Mouse (Mus musculus) forebrain, embryonic 15.5 days (tissue): ENCODE results near the gene Gm10803. TPM values are rescaled to one million over a fixed set of nuclear protein-coding genes. Genes with fewer than 3 reads are reported as not detected.
"Not testable (repeated sequence)": the region's sequence is repeated elsewhere in the genome, so short reads cannot be mapped to it uniquely, and the experiment has no call there.

ENCODE experiments used
- ATAC-seq: fragments of 200-750 bp; cut with Nextera tagmentation; replicated peaks from 2 replicates; pipeline ENCODE4 v1.8.0; 2017; ENCODE audit warnings: mild to moderate bottlenecking, moderate TSS enrichment, moderate library complexity
- H3K27ac ChIP-seq: fragments of 300-500 bp; sonication (generic); replicated peaks from 2 replicates; pipeline ENCODE4 v1.5.1; 2015; ENCODE audit warnings: mild to moderate bottlenecking, inconsistent platforms
- H3K27me3 ChIP-seq: fragments of 300-500 bp; sonication (generic); 2 replicates; pipeline ENCODE4 v1.6.1; 2015; ENCODE audit warnings: inconsistent platforms
- H3K36me3 ChIP-seq: fragments of 300-500 bp; sonication (generic); 2 replicates; pipeline ENCODE4 v1.6.1; 2015; ENCODE audit warnings: mild to moderate bottlenecking, inconsistent platforms
- H3K4me1 ChIP-seq: fragments of 300-500 bp; sonication (generic); 2 replicates; pipeline ENCODE4 v1.6.1; 2015; ENCODE audit warnings: inconsistent platforms
- H3K4me2 ChIP-seq: fragments of 300-500 bp; sonication (generic); replicated peaks from 2 replicates; pipeline ENCODE4 v1.6.1; 2015; ENCODE audit warnings: mild to moderate bottlenecking, inconsistent platforms
- H3K4me3 ChIP-seq: fragments of 300-500 bp; sonication (generic); 2 replicates; pipeline ENCODE4 v1.5.1; 2015; ENCODE audit warnings: mild to moderate bottlenecking, inconsistent platforms
- H3K9ac ChIP-seq: fragments of 300-500 bp; sonication (generic); replicated peaks from 2 replicates; pipeline ENCODE4 v1.6.1; 2015; ENCODE audit warnings: mild to moderate bottlenecking, inconsistent platforms
- H3K9me3 ChIP-seq: fragments of 300-500 bp; sonication (generic); 2 replicates; pipeline ENCODE4 v1.6.1; 2016; ENCODE audit warnings: inconsistent platforms
- WGBS: fragments of 180-500 bp; shearing (Covaris S2); methylation state at CpG from one replicate; pipeline ENCODE4 v1.1.7; 2015; ENCODE audit warnings: mixed read lengths; 5-methylcytosine and 5-hydroxymethylcytosine counted together
- polyA plus RNA-seq: library from polyadenylated mRNA; unstranded; fragments of >200 nt; fragmentation: Nextera tagmentation; extraction: Ambion mirVana; gene quantifications from 2 replicates; pipeline ENCODE4 v1.2.1, GENCODE M21; 2015

The Gm10803 gene
- polyA plus RNA-seq, result not detected in 2 replicates

DNA sequence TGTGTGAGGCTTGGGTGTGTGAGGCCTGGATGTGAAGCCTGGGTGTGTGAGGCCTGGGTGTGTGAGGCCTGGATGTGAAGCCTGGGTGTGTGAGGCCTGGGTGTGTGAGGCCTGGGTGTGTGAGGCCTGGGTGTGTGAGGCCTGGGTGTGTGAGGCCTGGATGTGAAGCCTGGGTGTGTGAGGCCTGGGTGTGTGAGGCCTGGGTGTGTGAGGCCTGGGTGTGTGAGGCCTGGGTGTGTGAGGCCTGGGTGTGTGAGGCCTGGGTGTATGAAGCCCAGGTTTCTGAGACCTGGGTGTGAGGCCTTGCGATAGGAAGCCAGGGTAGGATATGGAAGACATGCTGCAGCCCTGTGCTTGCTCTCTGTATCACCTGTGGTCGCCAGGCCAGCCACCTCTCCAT, at the start of gene Gm10803:
Gm10803 (plus strand) TSS at position 301 of the 400 bp plus-strand sequence.
- H3K9ac ChIP-seq, H3K9me3 ChIP-seq, H3K27me3 ChIP-seq, H3K4me1 ChIP-seq, H3K4me3 ChIP-seq, H3K36me3 ChIP-seq, H3K4me2 ChIP-seq, ATAC-seq, H3K27ac ChIP-seq: not testable (repeated sequence)
- WGBS, result 93% methylated on average over 2 of the region's 2 CpGs

DNA sequence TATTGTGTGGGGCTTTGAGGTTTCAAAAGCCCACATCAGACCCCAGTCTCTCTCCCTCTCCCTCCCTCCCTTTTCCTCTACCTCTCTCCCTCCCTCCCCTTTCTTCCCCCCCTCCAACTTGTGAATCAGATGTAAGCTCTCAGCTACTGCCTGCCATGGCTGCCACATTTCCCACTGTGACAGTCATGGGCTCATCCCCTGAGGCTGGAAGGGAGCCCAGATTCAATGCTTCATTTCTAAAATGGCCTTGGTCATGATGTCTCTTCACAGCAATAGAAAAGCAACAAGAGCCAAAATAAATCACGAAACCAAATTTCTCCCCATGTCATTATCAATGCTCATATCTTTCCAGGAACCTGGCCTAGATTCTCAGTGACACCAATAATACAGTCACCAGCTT, 49.5 kb upstream of the Gm10803 start:
- no peak overlapping the region for H3K27ac ChIP-seq

DNA sequence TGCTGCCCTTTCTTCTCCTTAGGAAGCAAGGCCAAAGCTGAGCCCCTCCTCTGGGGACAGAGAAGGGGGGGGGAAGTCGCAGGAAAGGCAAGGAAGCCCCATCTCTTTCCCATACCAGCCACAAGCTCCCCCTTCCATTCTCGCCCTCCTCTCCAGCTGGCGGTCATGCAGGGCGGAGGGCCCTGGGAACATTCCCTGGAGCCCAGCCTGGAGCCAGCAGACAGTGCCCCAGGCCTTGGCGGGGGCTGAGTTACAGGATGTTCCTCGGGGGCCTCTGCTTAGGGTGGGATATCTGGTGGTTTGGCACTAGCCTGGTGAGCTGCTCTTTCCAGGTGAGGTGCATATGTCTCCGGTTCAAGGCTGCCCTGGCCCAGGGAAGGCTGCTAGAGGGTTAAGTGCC, 48.2 kb upstream of the Gm10803 start:
- H3K9me3 ChIP-seq, result no peaks in the 10 kb centered on the region
- no peaks in the 10 kb centered on the region for H3K27me3 ChIP-seq
- H3K4me1 ChIP-seq, result no peaks in the 10 kb centered on the region; the same call in 1 of the 2 replicates
- no peaks in the 10 kb centered on the region for H3K36me3 ChIP-seq
- no peak for ATAC-seq
- H3K27ac ChIP-seq, result no peak overlapping the region
- H3K4me3 ChIP-seq, result no peak overlapping the region
- H3K4me2 ChIP-seq, result no peak overlapping the region
- WGBS, result 64% methylated on average over 7 of the region's 7 CpGs
- H3K9ac ChIP-seq, result no peak overlapping the region

More for the DNA sequence above, 49.5 kb upstream of the Gm10803 start:
- Histone ChIP-seq H3K36me3 (no peaks in the 10 kb centered on the region), H3K9me3 (no peaks in the 10 kb centered on the region), H3K4me1 (no peaks in the 10 kb centered on the region; the same call in 1 of the 2 replicates), H3K27me3 (no peaks in the 10 kb centered on the region), H3K4me3 (no peak overlapping the region), H3K9ac (no peak overlapping the region), H3K4me2 (no peak overlapping the region)
- WGBS, result 79% methylated on average over 1 of the region's 1 CpGs
- no peak for ATAC-seq

DNA sequence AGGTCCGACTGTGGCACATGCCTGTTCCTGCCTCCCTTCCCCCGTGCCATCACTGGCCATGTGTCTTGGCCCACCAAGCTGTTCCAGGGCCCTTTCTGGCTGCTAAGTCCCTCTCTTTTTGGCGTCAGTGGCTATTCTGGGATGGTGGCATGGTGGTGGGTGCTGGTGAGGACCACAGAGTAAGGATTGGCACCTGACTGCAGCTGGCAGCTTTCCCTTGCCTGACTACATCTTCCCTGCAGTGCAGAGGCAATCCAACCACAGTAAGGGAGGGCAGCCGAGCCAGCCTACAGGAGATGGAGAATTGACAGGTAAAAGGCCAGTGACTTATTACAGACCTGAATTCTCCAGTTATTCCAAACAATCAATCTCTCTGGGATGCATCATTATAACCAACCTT, 45.1 kb upstream of the Gm10803 start:
- H3K27ac ChIP-seq, result no peak overlapping the region
- ATAC-seq, result no peak
- H3K27me3 ChIP-seq, result no peaks in the 10 kb centered on the region
- H3K4me3 ChIP-seq, result no peak overlapping the region
- H3K4me1 ChIP-seq, result no peaks in the 10 kb centered on the region; the same call in 1 of the 2 replicates
- no peaks in the 10 kb centered on the region for H3K9me3 ChIP-seq
- H3K36me3 ChIP-seq, result no peaks in the 10 kb centered on the region
- no peak overlapping the region for H3K9ac ChIP-seq
- WGBS, result 80% methylated on average over 4 of the region's 4 CpGs
- H3K4me2 ChIP-seq, result no peak overlapping the region

DNA sequence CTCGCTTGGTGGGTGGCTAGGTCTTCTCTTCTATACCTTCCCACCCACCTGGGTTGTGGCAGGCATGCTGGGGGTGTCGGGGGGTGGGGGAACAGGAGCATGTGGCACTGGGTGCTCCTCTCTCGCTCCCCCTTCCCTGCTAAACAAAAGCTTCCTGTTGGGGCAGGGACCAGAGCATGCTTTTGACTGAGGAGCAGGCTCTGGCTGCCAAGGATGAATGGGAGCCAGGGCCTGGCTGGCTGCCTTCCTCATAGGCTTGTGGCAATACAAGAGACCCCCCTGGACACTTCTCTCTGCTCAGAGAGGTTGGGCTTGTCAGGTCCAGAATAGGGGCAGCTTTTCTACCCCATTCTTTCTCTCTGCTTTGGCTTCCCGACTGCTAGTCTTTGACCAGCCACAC, 39.3 kb upstream of the Gm10803 start:
- peak; percentile 47; the same call in 1 of the 2 replicates for ATAC-seq
- Histone ChIP-seq H3K9me3 (no peaks in the 10 kb centered on the region), H3K4me1 (peaks cover 20% of the 10 kb centered on the region), H3K27ac (0 out of 2 replicates have a peak overlapping the region, but pooled peaks have one; percentile 21), H3K9ac (no peak overlapping the region), H3K27me3 (no peaks in the 10 kb centered on the region), H3K4me2 (no peak overlapping the region), H3K36me3 (no peaks in the 10 kb centered on the region), H3K4me3 (no peak overlapping the region)
- 43% methylated on average over 4 of the region's 4 CpGs for WGBS

DNA sequence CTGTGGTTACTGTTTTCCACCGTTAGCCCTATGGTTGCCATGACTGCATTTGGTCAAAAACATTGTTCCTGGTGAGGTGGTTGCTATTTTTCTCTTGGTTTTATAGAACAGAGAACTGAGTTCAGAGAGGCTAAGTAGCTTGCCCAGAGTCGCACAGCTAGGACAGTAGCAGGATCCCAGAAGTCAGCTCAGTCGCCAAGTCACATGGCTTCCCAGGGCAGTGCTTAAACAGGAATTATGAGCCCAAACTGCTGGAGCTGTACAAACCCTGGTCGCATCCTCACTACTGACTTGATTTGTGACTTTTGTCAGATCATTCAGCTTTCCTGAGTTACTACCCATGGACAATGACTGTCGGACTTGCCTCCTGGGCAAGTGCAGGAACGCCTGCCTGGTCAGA, 38.8 kb upstream of the Gm10803 start:
- Histone ChIP-seq H3K36me3 (no peaks in the 10 kb centered on the region), H3K4me1 (peaks cover 20% of the 10 kb centered on the region), H3K9me3 (no peaks in the 10 kb centered on the region), H3K4me3 (no peak overlapping the region), H3K27ac (peak overlapping the region; percentile 54), H3K9ac (no peak overlapping the region), H3K27me3 (no peaks in the 10 kb centered on the region), H3K4me2 (peak overlapping the region; percentile 10; the same call in 1 of the 2 replicates)
- WGBS, result 76% methylated on average over 6 of the region's 6 CpGs
- ATAC-seq, result 0 out of 2 replicates have a peak, but pooled peaks have one; percentile 10

DNA sequence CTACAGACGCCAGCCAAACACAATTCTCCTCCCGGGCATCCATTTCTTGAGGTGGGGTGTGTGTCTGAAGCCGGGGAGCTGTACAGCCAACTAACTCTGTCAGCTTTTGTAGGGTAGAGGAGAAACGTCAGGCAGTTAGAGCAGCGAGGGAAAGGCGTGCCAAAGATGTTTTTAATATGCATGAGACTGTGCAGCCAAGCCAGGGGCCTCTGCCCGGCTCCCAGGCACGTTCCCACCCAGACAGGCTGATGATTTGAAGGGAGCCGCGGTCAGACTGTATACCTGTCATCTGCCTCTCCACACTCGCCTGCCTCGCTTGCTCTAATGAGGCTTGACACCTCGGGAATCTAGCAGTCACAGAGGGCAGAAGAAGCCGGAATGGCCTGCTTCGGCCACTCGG, 38.4 kb upstream of the Gm10803 start:
- 37% methylated on average over 16 of the region's 16 CpGs for WGBS
- ATAC-seq, result peak; percentile 72
- Histone ChIP-seq H3K9ac (no peak overlapping the region), H3K27me3 (no peaks in the 10 kb centered on the region), H3K36me3 (no peaks in the 10 kb centered on the region), H3K4me3 (no peak overlapping the region), H3K27ac (peak overlapping the region; percentile 54), H3K4me1 (peaks cover 20% of the 10 kb centered on the region), H3K4me2 (peak overlapping the region; percentile 10), H3K9me3 (no peaks in the 10 kb centered on the region)

DNA sequence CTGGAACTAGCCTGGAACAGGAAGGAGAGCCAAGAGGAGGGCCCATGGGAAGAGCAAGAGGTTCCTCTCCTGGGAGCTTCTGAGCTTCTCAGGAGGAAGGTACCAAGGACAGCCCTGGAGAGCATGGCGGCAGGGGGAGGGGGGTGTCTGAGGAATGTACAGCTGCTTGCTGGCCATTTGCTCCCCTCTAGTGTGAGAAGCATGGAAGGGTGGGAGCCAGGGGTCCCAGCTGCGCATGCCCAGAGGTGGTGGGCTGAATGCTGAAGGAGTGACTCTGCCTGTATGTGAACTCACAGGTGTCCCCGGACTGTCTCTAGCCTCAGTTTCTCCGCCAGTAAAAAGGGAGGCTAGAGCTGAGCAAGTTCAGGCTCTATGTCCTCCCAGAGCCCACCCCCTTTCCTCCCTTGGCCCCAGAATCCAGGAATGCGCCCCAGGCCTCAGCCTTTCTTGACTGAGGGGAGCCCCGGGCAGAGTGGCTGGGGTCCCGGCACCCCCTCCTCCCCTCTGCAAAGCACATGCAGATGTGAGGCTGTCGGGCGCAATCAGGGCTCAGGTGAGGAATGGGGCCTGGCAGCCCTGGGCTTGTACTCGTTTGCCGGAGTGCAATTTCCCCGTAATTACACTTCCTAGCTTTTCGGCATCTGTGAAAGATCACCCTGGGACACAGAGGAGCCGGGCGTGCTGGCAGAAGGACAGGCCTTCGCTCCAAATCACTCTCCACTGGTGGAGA, 35.2 kb upstream of the Gm10803 start:
- H3K9me3 ChIP-seq, result no peaks in the 10 kb centered on the region
- 84% methylated on average over 16 of the region's 16 CpGs for WGBS
- no peak for ATAC-seq

DNA sequence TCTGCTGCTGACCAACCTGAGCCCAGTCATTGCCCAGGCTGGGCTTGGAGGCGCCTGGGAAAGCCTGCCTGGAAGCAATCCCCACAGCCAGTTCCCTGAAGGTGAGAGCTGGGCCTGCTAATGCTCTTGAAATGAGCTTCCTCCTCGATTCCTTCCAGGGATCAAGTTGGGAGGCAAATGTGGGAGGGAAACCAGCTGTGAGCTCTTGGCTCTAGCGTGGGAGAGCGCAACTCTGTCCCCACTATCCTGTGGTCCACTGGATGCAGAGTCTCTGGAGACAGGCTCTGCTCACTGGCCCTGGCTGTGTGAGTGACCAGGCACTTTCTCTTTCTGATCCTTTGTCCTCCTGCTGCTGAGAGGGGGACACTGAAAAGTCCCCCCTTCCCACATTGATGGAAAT, 30.8 kb upstream of the Gm10803 start:
- Histone ChIP-seq H3K4me1 (no peaks in the 10 kb centered on the region), H3K4me2 (no peak overlapping the region), H3K27ac (no peak overlapping the region), H3K9me3 (no peaks in the 10 kb centered on the region), H3K36me3 (no peaks in the 10 kb centered on the region), H3K9ac (no peak overlapping the region), H3K4me3 (no peak overlapping the region), H3K27me3 (no peaks in the 10 kb centered on the region)
- WGBS, result 72% methylated on average over 4 of the region's 4 CpGs
- no peak for ATAC-seq

More for the DNA sequence above, 35.2 kb upstream of the Gm10803 start:
- H3K4me3 ChIP-seq, result no peak overlapping the region
- no peak overlapping the region for H3K27ac ChIP-seq
- peaks cover 20% of the 10 kb centered on the region for H3K4me1 ChIP-seq
- H3K4me2 ChIP-seq, result no peak overlapping the region
- H3K36me3 ChIP-seq, result no peaks in the 10 kb centered on the region
- H3K9ac ChIP-seq, result no peak overlapping the region
- H3K27me3 ChIP-seq, result no peaks in the 10 kb centered on the region

DNA sequence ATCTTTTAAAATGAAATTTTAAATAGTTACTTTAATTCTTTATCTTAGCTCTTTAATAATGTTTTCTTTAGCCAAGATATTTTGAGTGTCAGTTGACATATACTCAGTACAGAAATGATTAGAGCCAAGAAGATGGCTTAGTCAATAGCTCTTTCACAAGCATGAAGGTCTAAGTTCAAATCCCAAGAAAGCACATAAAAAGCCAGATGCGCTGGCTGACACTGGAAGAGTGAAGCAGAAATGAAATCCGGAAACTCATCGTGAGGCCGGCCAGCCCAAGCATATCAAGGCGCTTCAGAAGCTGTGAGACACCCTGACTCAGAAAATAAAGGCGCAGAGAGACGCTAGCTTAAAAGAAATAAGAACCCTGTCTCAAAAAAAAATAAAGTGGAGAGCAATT, 26.5 kb upstream of the Gm10803 start:
- H3K4me1 ChIP-seq, result peaks cover 6% of the 10 kb centered on the region
- ATAC-seq, result no peak

DNA sequence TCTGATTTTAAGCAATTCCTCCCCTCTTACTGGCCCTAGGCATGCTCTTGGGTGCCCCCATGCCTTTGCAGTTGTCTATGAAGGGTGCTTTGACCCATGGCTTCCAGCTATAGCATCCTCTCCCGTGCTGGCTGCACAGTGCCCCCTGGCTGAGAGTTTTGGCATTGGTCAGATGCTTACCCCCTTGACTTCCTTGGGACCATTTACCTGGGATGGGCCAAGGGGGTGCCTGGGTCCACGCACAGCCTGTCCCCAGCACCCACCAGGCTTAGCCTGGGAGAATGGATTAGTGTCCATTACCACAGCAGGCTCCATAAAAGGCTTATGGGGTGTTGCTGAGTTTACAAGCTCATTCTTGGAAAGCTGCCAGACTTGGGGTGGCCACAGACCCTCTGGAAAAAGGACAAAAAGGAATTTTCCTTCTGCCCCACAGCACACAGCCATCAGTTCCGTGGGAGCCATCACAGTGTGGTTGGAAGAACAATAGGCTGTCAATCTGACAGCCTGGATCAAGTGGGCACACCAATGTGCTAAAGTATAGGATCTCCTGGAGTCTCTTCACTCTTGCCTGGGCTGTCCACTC, 22.9 kb upstream of the Gm10803 start:
- Histone ChIP-seq H3K4me2 (no peak overlapping the region), H3K4me1 (peaks cover 6% of the 10 kb centered on the region), H3K4me3 (no peak overlapping the region), H3K9me3 (no peaks in the 10 kb centered on the region), H3K9ac (no peak overlapping the region), H3K36me3 (no peaks in the 10 kb centered on the region), H3K27ac (no peak overlapping the region), H3K27me3 (no peaks in the 10 kb centered on the region)
- WGBS, result 32% methylated on average over 3 of the region's 3 CpGs
- ATAC-seq, result 0 out of 2 replicates have a peak, but pooled peaks have one; percentile 53

More for the DNA sequence above, 26.5 kb upstream of the Gm10803 start:
- Histone ChIP-seq H3K27me3 (no peaks in the 10 kb centered on the region), H3K9ac (no peak overlapping the region), H3K4me2 (no peak overlapping the region), H3K27ac (no peak overlapping the region), H3K4me3 (no peak overlapping the region), H3K9me3 (no peaks in the 10 kb centered on the region), H3K36me3 (no peaks in the 10 kb centered on the region)
- 95% methylated on average over 7 of the region's 7 CpGs for WGBS

DNA sequence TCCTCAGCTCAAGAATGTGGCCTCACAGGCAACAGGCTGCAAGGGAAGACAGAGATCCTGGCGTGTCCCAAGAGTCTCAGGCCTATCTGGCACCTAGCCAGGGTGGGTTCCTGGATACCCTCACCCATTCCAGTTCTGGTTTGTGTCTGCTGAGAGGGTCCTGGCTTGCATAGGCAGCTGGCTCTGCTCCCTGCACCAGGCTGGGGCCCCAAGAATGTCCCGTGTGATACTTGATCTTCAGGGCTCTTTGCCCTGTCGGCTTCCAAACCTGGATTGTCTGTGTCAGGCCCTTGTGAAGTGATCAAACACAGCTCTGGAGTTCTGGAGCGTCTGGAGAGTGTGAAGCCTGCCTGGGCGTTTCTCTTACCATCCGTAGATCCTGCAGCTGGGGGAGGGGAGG, 22.2 kb upstream of the Gm10803 start:
- Histone ChIP-seq H3K27me3 (no peaks in the 10 kb centered on the region), H3K9ac (no peak overlapping the region), H3K36me3 (no peaks in the 10 kb centered on the region), H3K4me2 (no peak overlapping the region), H3K9me3 (no peaks in the 10 kb centered on the region), H3K27ac (no peak overlapping the region), H3K4me3 (no peak overlapping the region), H3K4me1 (peaks cover 6% of the 10 kb centered on the region)
- WGBS, result 39% methylated on average over 6 of the region's 6 CpGs
- ATAC-seq, result no peak
